Mouse (Mus musculus) urinary bladder, postnatal 25 days (tissue): ENCODE measurements around the gene Pld1.
A peak's percentile ranks its signal among the peaks of the same experiment; 100 is the strongest.

ENCODE experiments used
- DNase-seq: peaks from one replicate; pipeline ENCODE4 v3.0.0; 2022; ENCODE audit warnings: low spot score

The Pld1 gene

GRCm38 (mm10) chr3:28158006-28158405 lies 219.5 kb downstream of the Pld1 start:
- DNase-seq, result no peak

- no peak for DNase-seq
Measured at GRCm38 (mm10) chr3:28158916-28159315, 220.4 kb downstream of the Pld1 start.

- no peak for DNase-seq
Measured at GRCm38 (mm10) chr3:28162346-28162745, 223.9 kb downstream of the Pld1 start.

GRCm38 (mm10) chr3:28164678-28165077 lies 226.2 kb downstream of the Pld1 start:
- no peak for DNase-seq

DNA sequence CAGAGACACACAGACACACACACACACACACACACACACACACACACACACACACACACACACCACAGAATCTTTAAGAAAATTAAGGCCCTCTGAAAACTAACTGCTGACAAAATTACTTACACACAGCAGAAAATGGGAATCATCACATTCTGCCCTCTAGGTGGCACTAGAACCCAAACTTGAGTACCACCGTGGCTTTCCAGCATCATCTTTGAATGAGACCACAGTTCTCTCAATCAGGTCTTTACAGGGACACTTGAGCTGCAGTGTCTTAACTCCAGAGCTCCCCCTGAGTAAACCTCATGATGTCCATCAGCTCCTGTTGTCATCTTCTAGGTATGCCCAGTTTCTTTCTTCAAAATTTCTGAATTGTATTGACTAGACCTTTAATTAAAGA lies 227.1 kb downstream of the Pld1 start:
- peak; percentile 56 for DNase-seq

DNA sequence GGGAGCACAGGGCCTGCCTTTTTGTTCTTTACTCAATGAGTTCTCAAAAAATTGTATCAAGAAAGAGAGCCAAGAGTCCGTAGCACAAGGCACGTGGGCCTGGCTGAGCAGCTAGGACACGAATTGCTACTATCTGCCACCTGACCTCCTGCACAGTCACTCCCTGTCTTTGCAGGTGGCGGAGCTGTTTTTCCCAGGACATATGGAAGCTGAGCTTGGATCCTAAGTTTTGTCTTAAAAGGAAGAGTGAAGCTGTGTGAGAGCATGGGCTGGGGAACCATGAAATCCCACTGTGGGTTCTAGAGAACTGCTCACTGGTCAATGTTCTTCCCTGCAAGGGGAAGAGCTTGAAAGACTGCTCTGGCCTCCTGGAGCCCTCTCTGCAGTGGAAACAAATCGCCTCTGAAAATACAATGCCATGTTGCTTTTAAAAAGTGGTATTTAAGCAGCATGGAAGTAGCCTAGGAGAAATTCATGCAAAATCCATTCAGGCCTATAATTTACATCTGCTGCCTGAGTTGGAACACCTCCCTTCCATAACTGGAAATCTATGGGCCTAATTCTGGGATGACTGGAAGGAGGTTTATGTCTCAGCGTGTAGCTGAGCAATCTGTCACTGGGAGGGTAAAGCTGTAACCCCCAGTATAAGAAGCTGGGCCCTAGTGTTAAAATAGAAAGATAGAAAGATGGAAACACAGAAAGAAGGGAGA lies 229.5 kb downstream of the Pld1 start:
- DNase-seq, result no peak

- no peak for DNase-seq
Measured at GRCm38 (mm10) chr3:28170911-28171618, 232.6 kb downstream of the Pld1 start.

DNA sequence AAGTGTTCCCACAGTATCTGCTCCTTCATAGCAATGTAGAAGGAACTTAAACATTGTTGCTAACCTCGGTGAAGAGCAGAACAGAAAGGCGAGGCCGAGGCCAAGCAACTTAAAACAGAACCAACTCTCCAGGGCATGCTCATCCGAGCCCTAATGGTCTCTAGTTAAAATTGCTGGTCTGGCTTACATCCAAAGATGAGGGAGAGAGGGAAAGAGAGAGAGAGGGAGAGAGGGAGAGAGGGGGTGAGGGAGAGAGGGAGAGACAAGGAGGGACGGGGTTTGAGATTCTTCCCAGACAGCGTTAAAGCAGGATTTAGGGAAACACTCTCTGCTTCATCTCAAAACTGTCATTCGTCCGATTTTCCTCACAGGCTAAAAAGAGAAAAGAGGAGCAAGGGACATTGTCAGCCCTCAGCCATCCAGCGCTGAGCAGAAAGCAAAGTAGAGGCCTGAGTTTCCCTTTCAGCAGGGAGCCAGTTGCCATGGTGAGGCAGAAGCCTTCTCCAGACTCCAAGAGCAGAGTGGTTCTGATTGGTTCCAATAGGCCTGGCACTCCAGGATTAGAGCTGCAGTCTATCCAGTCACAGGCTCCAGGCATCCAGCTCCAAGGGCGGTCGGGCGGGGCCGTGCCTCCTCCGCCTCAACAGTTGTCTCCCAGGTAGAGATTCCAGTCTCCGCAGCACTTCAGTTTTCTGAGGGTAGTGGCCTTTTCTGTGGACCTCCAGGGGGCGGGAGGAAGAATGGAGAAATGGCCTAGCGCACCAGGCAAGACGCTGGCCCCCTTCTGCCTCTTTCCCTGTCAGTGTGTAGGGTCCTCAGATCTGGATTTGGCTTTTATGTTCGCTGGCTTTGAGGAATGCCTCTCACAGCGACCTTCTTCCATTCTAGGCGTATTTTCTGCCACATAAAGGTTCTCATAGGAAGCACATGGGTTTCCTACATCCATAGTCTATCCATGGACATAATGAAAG lies 237.8 kb downstream of the Pld1 start:
- DNase-seq, result no peak

DNA sequence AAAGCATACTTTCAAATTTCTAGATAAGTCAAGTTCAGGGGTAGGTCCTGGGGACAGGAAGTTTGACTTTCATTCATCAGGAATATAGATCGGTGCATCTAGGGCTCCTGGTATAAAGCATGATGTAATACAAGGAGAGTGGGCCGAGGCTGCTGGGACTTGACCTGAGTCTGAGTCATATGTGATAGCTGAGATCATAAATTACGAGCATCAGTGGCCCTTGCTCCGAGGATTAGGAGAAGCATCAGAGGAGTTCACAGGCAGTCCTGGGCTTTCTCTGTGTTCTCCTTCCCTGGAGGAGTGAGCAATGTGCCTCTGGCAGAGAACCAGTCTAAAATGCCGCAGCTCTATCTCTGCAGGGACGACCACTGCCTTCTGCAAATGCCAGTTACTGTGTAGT lies 239.8 kb downstream of the Pld1 start:
- DNase-seq, result no peak
